Mouse (Mus musculus): ENCODE measurements around the gene Slc16a12. TPM values are rescaled to one million over a fixed set of nuclear protein-coding genes. Genes with fewer than 3 reads are reported as not detected.

Gene Slc16a12
- polyA plus RNA-seq (2012; ENCODE audit: insufficient read depth, low replicate concordance), result not detected in 2 replicates

GRCm38 (mm10) chr19:34746688-34747504 lies at the start of gene Slc16a12:
TSS of gene Slc16a12 (minus strand) at chr19:34747289.
- no peaks in the 10 kb centered on the region for H3K9me3 ChIP-seq
- H3K27me3 ChIP-seq (replicated peaks), result peaks cover 29% of the 10 kb centered on the region
- H3K36me3 ChIP-seq (replicated peaks; ENCODE audit: low read length), result no peaks in the 10 kb centered on the region
- no peak for TF ChIP-seq FLI1 (IDR thresholded peaks at IDR 0.05; ENCODE audit: low read length)
- TF ChIP-seq GATA1 (IDR thresholded peaks at IDR 0.05; ENCODE audit: borderline replicate concordance, low read length), result no peak
- H3K4me3 ChIP-seq (replicated peaks), result peak within 1 kb of the TSS; percentile 92
- peaks cover 26% of the 10 kb centered on the region for H3K4me1 ChIP-seq

GRCm38 (mm10) chr19:34796396-34796795 lies 49.3 kb upstream of the Slc16a12 start:
- no peaks in the 10 kb centered on the region for H3K27me3 ChIP-seq (replicated peaks)
- no peak overlapping the region for H3K4me3 ChIP-seq (replicated peaks)
- TF ChIP-seq GATA1 (IDR thresholded peaks at IDR 0.05; ENCODE audit: borderline replicate concordance, low read length) (no peak), FLI1 (IDR thresholded peaks at IDR 0.05; ENCODE audit: low read length) (no peak)
- H3K4me1 ChIP-seq, result peaks cover 19% of the 10 kb centered on the region
- H3K9me3 ChIP-seq, result no peaks in the 10 kb centered on the region
- H3K36me3 ChIP-seq (replicated peaks; ENCODE audit: low read length), result no peaks in the 10 kb centered on the region

- Histone ChIP-seq H3K36me3 (replicated peaks; ENCODE audit: low read length) (no peaks in the 10 kb centered on the region), H3K4me1 (peaks cover 3% of the 10 kb centered on the region; the same call in 1 of the 2 replicates), H3K9me3 (no peaks in the 10 kb centered on the region), H3K4me3 (replicated peaks) (no peak overlapping the region), H3K27me3 (replicated peaks) (no peaks in the 10 kb centered on the region)
- TF ChIP-seq GATA1 (IDR thresholded peaks at IDR 0.05; ENCODE audit: borderline replicate concordance, low read length) (no peak), FLI1 (IDR thresholded peaks at IDR 0.05; ENCODE audit: low read length) (no peak)
Observed at GRCm38 (mm10) chr19:34782491-34782890, 35.4 kb upstream of the Slc16a12 start.

- H3K36me3 ChIP-seq (replicated peaks; ENCODE audit: low read length), result no peaks in the 10 kb centered on the region
- H3K4me3 ChIP-seq (replicated peaks), result no peak overlapping the region
- TF ChIP-seq GATA1 (IDR thresholded peaks at IDR 0.05; ENCODE audit: borderline replicate concordance, low read length) (no peak), FLI1 (IDR thresholded peaks at IDR 0.05; ENCODE audit: low read length) (no peak)
- H3K4me1 ChIP-seq, result peaks cover 3% of the 10 kb centered on the region; the same call in 1 of the 2 replicates
- H3K27me3 ChIP-seq (replicated peaks), result peaks cover 2% of the 10 kb centered on the region
- no peaks in the 10 kb centered on the region for H3K9me3 ChIP-seq
Observed at GRCm38 (mm10) chr19:34778993-34779392, 31.9 kb upstream of the Slc16a12 start.

GRCm38 (mm10) chr19:34778098-34778497 lies 31.0 kb upstream of the Slc16a12 start:
- peaks cover 2% of the 10 kb centered on the region for H3K27me3 ChIP-seq (replicated peaks)
- no peak overlapping the region for H3K4me3 ChIP-seq (replicated peaks)
- no peak for TF ChIP-seq GATA1 (IDR thresholded peaks at IDR 0.05; ENCODE audit: borderline replicate concordance, low read length)
- TF ChIP-seq FLI1 (IDR thresholded peaks at IDR 0.05; ENCODE audit: low read length), result no peak
- H3K9me3 ChIP-seq, result no peaks in the 10 kb centered on the region
- no peaks in the 10 kb centered on the region for H3K36me3 ChIP-seq (replicated peaks; ENCODE audit: low read length)
- peaks cover 7% of the 10 kb centered on the region; the same call in 1 of the 2 replicates for H3K4me1 ChIP-seq

- Histone ChIP-seq H3K4me3 (replicated peaks) (no peak overlapping the region), H3K4me1 (peaks cover 27% of the 10 kb centered on the region), H3K36me3 (replicated peaks; ENCODE audit: low read length) (no peaks in the 10 kb centered on the region), H3K27me3 (replicated peaks) (peaks cover 2% of the 10 kb centered on the region), H3K9me3 (no peaks in the 10 kb centered on the region)
- no peak for TF ChIP-seq FLI1 (IDR thresholded peaks at IDR 0.05; ENCODE audit: low read length)
- no peak for TF ChIP-seq GATA1 (IDR thresholded peaks at IDR 0.05; ENCODE audit: borderline replicate concordance, low read length)
Observed at GRCm38 (mm10) chr19:34772775-34773174, 25.7 kb upstream of the Slc16a12 start.

- H3K4me1 ChIP-seq, result peaks cover 27% of the 10 kb centered on the region
- no peaks in the 10 kb centered on the region for H3K9me3 ChIP-seq
- H3K36me3 ChIP-seq (replicated peaks; ENCODE audit: low read length), result no peaks in the 10 kb centered on the region
- peak overlapping the region; percentile 21 for H3K4me3 ChIP-seq (replicated peaks)
- TF ChIP-seq FLI1 (IDR thresholded peaks at IDR 0.05; ENCODE audit: low read length) (no peak), GATA1 (IDR thresholded peaks at IDR 0.05; ENCODE audit: borderline replicate concordance, low read length) (no peak)
- H3K27me3 ChIP-seq (replicated peaks), result no peaks in the 10 kb centered on the region
Observed at GRCm38 (mm10) chr19:34770764-34771163, 23.7 kb upstream of the Slc16a12 start.

GRCm38 (mm10) chr19:34758754-34759153 lies 11.7 kb upstream of the Slc16a12 start:
- Histone ChIP-seq H3K4me1 (peaks cover 14% of the 10 kb centered on the region), H3K27me3 (replicated peaks) (no peaks in the 10 kb centered on the region), H3K9me3 (peaks cover 8% of the 10 kb centered on the region), H3K36me3 (replicated peaks; ENCODE audit: low read length) (peaks cover 2% of the 10 kb centered on the region), H3K4me3 (replicated peaks) (no peak overlapping the region)
- TF ChIP-seq GATA1 (IDR thresholded peaks at IDR 0.05; ENCODE audit: borderline replicate concordance, low read length) (no peak), FLI1 (IDR thresholded peaks at IDR 0.05; ENCODE audit: low read length) (no peak)

GRCm38 (mm10) chr19:34756561-34757240 lies 9.6 kb upstream of the Slc16a12 start:
- H3K4me3 ChIP-seq (replicated peaks), result no peak overlapping the region
- peaks cover 14% of the 10 kb centered on the region for H3K4me1 ChIP-seq
- H3K27me3 ChIP-seq (replicated peaks), result no peaks in the 10 kb centered on the region
- H3K36me3 ChIP-seq (replicated peaks; ENCODE audit: low read length), result peaks cover 2% of the 10 kb centered on the region
- TF ChIP-seq FLI1 (IDR thresholded peaks at IDR 0.05; ENCODE audit: low read length), result no peak
- TF ChIP-seq GATA1 (IDR thresholded peaks at IDR 0.05; ENCODE audit: borderline replicate concordance, low read length), result no peak
- H3K9me3 ChIP-seq, result peaks cover 8% of the 10 kb centered on the region

- TF ChIP-seq FLI1 (IDR thresholded peaks at IDR 0.05; ENCODE audit: low read length), result no peak
- TF ChIP-seq GATA1 (IDR thresholded peaks at IDR 0.05; ENCODE audit: borderline replicate concordance, low read length), result no peak
Observed at GRCm38 (mm10) chr19:34755680-34756079, 8.6 kb upstream of the Slc16a12 start.

More at GRCm38 (mm10) chr19:34755680-34756079, 8.6 kb upstream of the Slc16a12 start:
- Histone ChIP-seq H3K36me3 (replicated peaks; ENCODE audit: low read length) (peaks cover 2% of the 10 kb centered on the region), H3K4me1 (peaks cover 23% of the 10 kb centered on the region), H3K27me3 (replicated peaks) (no peaks in the 10 kb centered on the region), H3K4me3 (replicated peaks) (no peak overlapping the region), H3K9me3 (peaks cover 8% of the 10 kb centered on the region)

All from megakaryocyte, embryonic 14.5 days (primary cell).